In genomic region chr17:50237436-50237709, GRCm38 (mm10) we compare ENCODE assay signal across 9 mouse cellular contexts. TPM values are rescaled to one million over a fixed set of nuclear protein-coding genes. Genes with fewer than 3 reads are reported as not detected.
DNase-seq lines count a peak whose midpoint lies in the region; ATAC-seq and TF ChIP-seq lines count a peak whose summit lies in the region.
"Had no signal": no experiment of that assay in that cellular context is flagged by ENCODE, and none has a peak within 500 bp of the region (broad histone marks: within the 10 kb centered on the region; RNA-seq: fewer than 3 reads in every experiment).

No protein-coding gene starts in this region.

- peak; percentile 49 for DNase-seq in ES-E14 (ENCODE audit: low read depth, low spot score)
- peak; percentile 53 for DNase-seq in c-Kit-positive CD71-positive TER-119-negative erythroid progenitor cells, embryonic 14.5 days (ENCODE audit: low read depth)
- peak; percentile 92 for DNase-seq in forebrain, embryonic 11.5 days (ENCODE audit: low spot score)
- peak; percentile 91 for DNase-seq in heart, postnatal 4 days
- DNase-seq in layer of hippocampus, adult 11-12 months (ENCODE audit: low spot score): peak; percentile 87
- DNase-seq in ovary, adult 18-20 months (ENCODE audit: low spot score): peak; percentile 41
- DNase-seq in thymus, adult 2 months: peak; percentile 80

- no peaks in the 10 kb centered on the region for H3K9me3 ChIP-seq in ES-E14 (ENCODE audit: control insufficient read depth, insufficient read depth, low read depth, low read length)
- H3K9me3 ChIP-seq in forebrain, embryonic 11.5 days (ENCODE audit: control insufficient read depth, low read length): no peaks in the 10 kb centered on the region
- H3K9me3 ChIP-seq in lung, embryonic 15.5 days: no peaks in the 10 kb centered on the region
- H3K9me3 ChIP-seq: limb, embryonic 15.5 days had no signal

- in situ Hi-C loops in ES-E14 (cut with MboI; ENCODE audit: low sequenced_read_pairs in 2 of 2, unreplicated experiment in 2 of 2): loop anchor here in 1 of 2 experiments (5.0 kb wide), 1 partner anchor 265 kb away; no protein-coding TSS in a partner anchor

- H3K9ac ChIP-seq in ES-E14 (ENCODE audit: insufficient read depth, low read depth, low read length, poor library complexity, severe bottlenecking): no peak overlapping the region
- H3K9ac ChIP-seq in forebrain, embryonic 11.5 days (ENCODE audit: low read length): no peak overlapping the region; the same call in 1 of the 2 replicates
- H3K9ac ChIP-seq in lung, embryonic 15.5 days: no peak overlapping the region
- H3K9ac ChIP-seq: limb, embryonic 15.5 days had no signal

- H3K36me3 ChIP-seq in ES-E14 (ENCODE audit: control insufficient read depth, insufficient read depth, low read length, poor library complexity, severe bottlenecking): no peaks in the 10 kb centered on the region
- no peaks in the 10 kb centered on the region for H3K36me3 ChIP-seq in forebrain, embryonic 11.5 days (ENCODE audit: control insufficient read depth, insufficient read depth, low read length)
- no peaks in the 10 kb centered on the region for H3K36me3 ChIP-seq in lung, embryonic 15.5 days
- H3K36me3 ChIP-seq in thymus, adult 2 months (ENCODE audit: control insufficient read depth, insufficient read depth, low read length): no peaks in the 10 kb centered on the region
- H3K36me3 ChIP-seq: limb, embryonic 15.5 days had no signal

- H3K27me3 ChIP-seq in forebrain, embryonic 11.5 days (ENCODE audit: control insufficient read depth, insufficient read depth, low read length): no peaks in the 10 kb centered on the region
- 0 out of 2 replicates have a peak, but pooled peaks cover 5% of the 10 kb centered on the region for H3K27me3 ChIP-seq in lung, embryonic 15.5 days
- H3K27me3 ChIP-seq in thymus, adult 2 months (ENCODE audit: control insufficient read depth, insufficient read depth, low read length): no peaks in the 10 kb centered on the region

- no peak overlapping the region for H3K4me3 ChIP-seq in ES-E14 (ENCODE audit: insufficient read depth in 1 of 2, low read depth in 1 of 2, low read length in 2 of 2, poor library complexity in 1 of 2, severe bottlenecking in 1 of 2)
- H3K4me3 ChIP-seq in forebrain, embryonic 11.5 days (ENCODE audit: low read depth, low read length): no peak overlapping the region
- H3K4me3 ChIP-seq in lung, embryonic 15.5 days: no peak overlapping the region
- no peak overlapping the region for H3K4me3 ChIP-seq in thymus, adult 2 months (ENCODE audit: control insufficient read depth, insufficient read depth, low read length)
- H3K4me3 ChIP-seq: limb, embryonic 15.5 days had no signal

- ATAC-seq in forebrain, embryonic 11.5 days (replicated peaks; ENCODE audit: low FRiP score): peak; percentile 87
- 0 out of 2 replicates have a peak, but pooled peaks have one; percentile 61 for ATAC-seq in lung, embryonic 15.5 days (ENCODE audit: borderline replicate concordance, extremely low read depth, low FRiP score, low TSS enrichment)

- no peak for TF ChIP-seq POLR2A in thymus, adult 2 months (IDR thresholded peaks at IDR 0.05; ENCODE audit: control insufficient read depth, extremely low read depth, insufficient read depth, low read length, poor library complexity)

- WGBS in forebrain, embryonic 11.5 days: 6% methylated on average over 8 of the region's 8 CpGs
- 8% methylated on average over 8 of the region's 8 CpGs for WGBS in lung, embryonic 15.5 days
- WGBS in thymus, adult 2 months: 7% methylated on average over 8 of the region's 8 CpGs

- peak; percentile 85 for TF ChIP-seq CTCF in thymus, adult 2 months (IDR thresholded peaks at IDR 0.05; ENCODE audit: borderline replicate concordance, control insufficient read depth, extremely low read depth, insufficient read depth, low read length, poor library complexity)

- peak overlapping the region; percentile 2; the same call in 1 of the 2 replicates for H3K4me2 ChIP-seq in forebrain, embryonic 11.5 days (ENCODE audit: low read depth, low read length, severe bottlenecking)
- no peak overlapping the region for H3K4me2 ChIP-seq in lung, embryonic 15.5 days
- H3K4me2 ChIP-seq: limb, embryonic 15.5 days had no signal

- H3K4me1 ChIP-seq in ES-E14 (ENCODE audit: control insufficient read depth in 2 of 2, insufficient read depth in 2 of 2, low read length in 2 of 2, poor library complexity in 1 of 2): no peaks in the 10 kb centered on the region; a peak in 1 of 4 replicates
- H3K4me1 ChIP-seq in forebrain, embryonic 11.5 days (replicated peaks; ENCODE audit: control insufficient read depth, insufficient read depth, low read length): peaks cover 4% of the 10 kb centered on the region
- peaks cover 6% of the 10 kb centered on the region for H3K4me1 ChIP-seq in lung, embryonic 15.5 days
- H3K4me1 ChIP-seq in thymus, adult 2 months (replicated peaks; ENCODE audit: control insufficient read depth, insufficient read depth, low read length): no peaks in the 10 kb centered on the region

- no peak overlapping the region for H3K27ac ChIP-seq in ES-E14 (ENCODE audit: insufficient read depth, low read depth, low read length, poor library complexity, severe bottlenecking)
- peak overlapping the region; percentile 71 for H3K27ac ChIP-seq in forebrain, embryonic 11.5 days (ENCODE audit: low read depth, low read length)
- H3K27ac ChIP-seq in lung, embryonic 15.5 days: no peak overlapping the region
- no peak overlapping the region for H3K27ac ChIP-seq in thymus, adult 2 months (ENCODE audit: control insufficient read depth, insufficient read depth, low read length)
- H3K27ac ChIP-seq: limb, embryonic 15.5 days had no signal

TF ChIP-seq in ES-E14, 5 proteins besides CTCF, POLR2A, EP300 and RAD21:
- TF ChIP-seq MAFK (IDR thresholded peaks at IDR 0.05; ENCODE audit: insufficient read depth, low read depth, low read length): no peak
- TF ChIP-seq HCFC1 (IDR thresholded peaks at IDR 0.05; ENCODE audit: borderline replicate concordance, insufficient read depth, low read length): no peak
- no peak for TF ChIP-seq ZNF384 (IDR thresholded peaks at IDR 0.05; ENCODE audit: low read depth, low read length)
- TF ChIP-seq CHD2 (IDR thresholded peaks at IDR 0.05; ENCODE audit: low read depth, low read length): no peak
- TF ChIP-seq ZC3H11A (IDR thresholded peaks at IDR 0.05; ENCODE audit: borderline replicate concordance, low read depth, low read length): peak; percentile 96
TF ChIP-seq in ES-E14: peak in this region for 1.

RNA-seq across cellular contexts. Expression of gene Rftn1, which starts 46.9 kb away (rescaled TPM):
- total RNA-seq in ES-E14 (2012; rRNA removed): 2.3 and 5.0 TPM in 2 replicates
- 11.6 and 12.9 TPM in 2 replicates for polyA plus RNA-seq in forebrain, embryonic 11.5 days (2014; fragmentation: Nextera tagmentation; extraction: Ambion mirVana)
- 10 to 100 TPM; 70.3 to 80.9 TPM for total RNA-seq in heart, postnatal 4 days (2021)
- 18.3 and 18.4 TPM in 2 replicates for polyA plus RNA-seq in lung, embryonic 15.5 days (2015; fragmentation: Nextera tagmentation; extraction: Ambion mirVana)
- polyA plus RNA-seq in thymus, adult 2 months (2012; rRNA removed): 102 and 163 TPM in 2 replicates

RNA-seq across cellular contexts. Expression of gene Dazl, which starts 56.1 kb away (rescaled TPM):
- 10.8 and 17.0 TPM in 2 replicates for total RNA-seq in ES-E14 (2012; rRNA removed)
- not detected in 2 replicates for polyA plus RNA-seq in forebrain, embryonic 11.5 days (2014; fragmentation: Nextera tagmentation; extraction: Ambion mirVana)
- not detected for total RNA-seq in heart, postnatal 4 days (2021)
- 0.31 TPM in 1 of 2 replicates, not detected in the other for polyA plus RNA-seq in lung, embryonic 15.5 days (2015; fragmentation: Nextera tagmentation; extraction: Ambion mirVana)
- polyA plus RNA-seq in thymus, adult 2 months (2012; rRNA removed): 0.05 and 0.06 TPM in 2 replicates

Comparison
In these comparisons a context has a peak if more than half of its experiments do, and no peak if none do; other contexts are left out.
1. DNase-seq: peak in every context shown above with its lines; median percentile 92 in forebrain, embryonic 11.5 days; 91 in heart, postnatal 4 days; 87 in layer of hippocampus, adult 11-12 months; 80 in thymus, adult 2 months; 53 in c-Kit-positive CD71-positive TER-119-negative erythroid progenitor cells, embryonic 14.5 days; 49 in ES-E14; 41 in ovary, adult 18-20 months.